Mouse (Mus musculus) neural tube, embryonic 12.5 days (tissue): Measurements from ENCODE around the gene B4galt7. TPM values are rescaled to one million over a fixed set of nuclear protein-coding genes. Genes with fewer than 3 reads are reported as not detected.
A peak's percentile ranks its signal among the peaks of the same experiment; 100 is the strongest.
"Not testable (repeated sequence)": the region's sequence is repeated elsewhere in the genome, so short reads cannot be mapped to it uniquely, and the experiment has no call there.

Source experiments
- ATAC-seq: fragments of 200-750 bp; cut with Nextera tagmentation; 2 replicates; pipeline ENCODE4 v1.8.0; 2017; ENCODE audit warnings: low read depth, mild to moderate bottlenecking, moderate TSS enrichment, moderate library complexity; ENCODE audit not compliant: low FRiP score
- H3K27ac ChIP-seq: fragments of 300-500 bp; sonication (generic); 2 replicates; pipeline ENCODE4 v1.5.1; 2016
- H3K27me3 ChIP-seq: fragments of 300-500 bp; sonication (generic); replicated peaks from 2 replicates; pipeline ENCODE4 v1.6.1; 2016; ENCODE audit warnings: mild to moderate bottlenecking
- H3K36me3 ChIP-seq: fragments of 300-500 bp; sonication (generic); 2 replicates; pipeline ENCODE4 v1.6.1; 2016; ENCODE audit warnings: mild to moderate bottlenecking
- H3K4me1 ChIP-seq: fragments of 300-500 bp; sonication (generic); 2 replicates; pipeline ENCODE4 v1.6.1; 2016
- H3K4me2 ChIP-seq: fragments of 300-500 bp; sonication (generic); replicated peaks from 2 replicates; pipeline ENCODE4 v1.6.1; 2016; ENCODE audit warnings: mild to moderate bottlenecking
- H3K4me3 ChIP-seq: fragments of 300-500 bp; sonication (generic); 2 replicates; pipeline ENCODE4 v1.5.1; 2016
- H3K9ac ChIP-seq: fragments of 300-500 bp; sonication (generic); 2 replicates; pipeline ENCODE4 v1.6.1; 2016; ENCODE audit warnings: mild to moderate bottlenecking
- H3K9me3 ChIP-seq: fragments of 300-500 bp; sonication (generic); 2 replicates; pipeline ENCODE4 v1.6.1; 2016; ENCODE audit warnings: mild to moderate bottlenecking
- WGBS: fragments of 180-500 bp; shearing (Covaris S2); methylation state at CpG from one replicate; pipeline ENCODE4 v1.1.7; 2016; 5-methylcytosine and 5-hydroxymethylcytosine counted together
- polyA plus RNA-seq: library from polyadenylated mRNA; unstranded; fragments of >200 nt; fragmentation: Nextera tagmentation; extraction: Ambion mirVana; gene quantifications from 2 replicates; pipeline ENCODE4 v1.2.1, GENCODE M21; 2016

The B4galt7 gene
- polyA plus RNA-seq, 1 experiment from 2014 or later = 42.4 TPM

DNA sequence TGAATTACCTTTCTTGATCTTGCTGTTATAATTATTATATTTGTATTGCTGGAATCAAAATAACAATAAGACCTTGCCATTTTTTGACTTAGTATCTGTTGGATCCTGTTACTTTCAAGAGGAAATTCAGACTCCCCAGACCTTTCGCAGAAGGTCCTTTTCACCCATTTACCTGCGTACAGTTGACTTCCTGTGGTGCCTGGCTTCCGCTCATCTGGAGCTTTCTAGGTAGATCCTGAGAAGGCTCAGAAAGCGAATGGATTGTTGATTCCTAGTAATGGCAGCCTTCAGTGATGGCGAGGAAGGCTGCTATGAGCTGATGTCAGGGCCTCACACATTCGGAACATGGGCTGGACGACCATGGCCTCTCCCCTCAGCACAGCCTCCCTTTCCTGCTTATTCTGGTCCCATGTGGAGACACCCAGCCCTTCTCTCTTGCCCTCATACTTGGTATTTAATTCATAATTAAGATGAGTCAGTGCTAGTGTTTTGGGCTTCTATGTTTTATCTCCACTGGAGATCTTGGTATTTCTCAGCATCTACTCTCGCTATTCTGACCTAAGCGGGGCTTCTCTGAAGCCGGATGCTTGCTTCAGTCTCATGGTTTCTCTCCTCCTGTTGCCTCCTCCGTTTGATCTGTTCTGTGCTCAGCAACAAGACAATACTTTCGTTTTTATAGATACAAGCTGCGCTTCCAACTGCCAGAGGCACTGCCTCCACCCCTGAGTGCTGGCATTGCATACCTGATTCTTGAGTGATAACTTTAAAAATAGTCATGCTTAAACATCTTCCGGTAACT lies 36.7 kb downstream of the B4galt7 start:
- peaks cover 52% of the 10 kb centered on the region for H3K36me3 ChIP-seq
- no peak for ATAC-seq

GRCm38 (mm10) chr13:55640480-55640879 lies 40.8 kb downstream of the B4galt7 start:
- not testable (repeated sequence) for H3K9ac ChIP-seq, ATAC-seq, H3K27me3 ChIP-seq

More for the DNA sequence above, 36.7 kb downstream of the B4galt7 start:
- H3K4me2 ChIP-seq = peak overlapping the region; percentile 79
- no peak overlapping the region for H3K27ac ChIP-seq
- no peak overlapping the region for H3K9ac ChIP-seq
- peaks cover 10% of the 10 kb centered on the region for H3K4me1 ChIP-seq
- H3K4me3 ChIP-seq = no peak overlapping the region
- WGBS = 93% methylated on average over 14 of the region's 14 CpGs
- H3K9me3 ChIP-seq = no peaks in the 10 kb centered on the region
- no peaks in the 10 kb centered on the region for H3K27me3 ChIP-seq

DNA sequence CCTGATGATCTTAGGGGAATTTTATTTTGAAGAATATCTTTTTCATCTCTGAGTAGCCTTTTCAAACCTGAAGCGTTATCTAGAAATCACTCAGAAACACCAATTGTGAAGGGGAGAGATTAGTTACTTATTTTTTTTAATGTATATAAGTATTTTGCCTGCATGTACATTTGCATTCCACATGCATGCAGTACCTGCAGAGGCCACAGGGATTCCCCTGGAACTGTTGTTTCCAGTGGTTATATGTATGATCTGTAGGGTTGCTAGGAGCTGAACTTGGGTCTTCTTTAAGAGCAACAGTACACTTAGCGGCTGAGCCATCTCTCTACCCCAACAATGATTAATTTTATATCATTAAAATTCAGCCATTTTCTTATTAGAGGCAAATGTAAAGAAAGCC lies 44.8 kb downstream of the B4galt7 start:
- Histone ChIP-seq H3K27me3 (no peaks in the 10 kb centered on the region), H3K36me3 (peaks cover 63% of the 10 kb centered on the region), H3K4me2 (no peak overlapping the region), H3K4me3 (no peak overlapping the region), H3K27ac (no peak overlapping the region), H3K4me1 (no peaks in the 10 kb centered on the region), H3K9ac (no peak overlapping the region), H3K9me3 (no peaks in the 10 kb centered on the region)
- 87% methylated on average over 2 of the region's 2 CpGs for WGBS
- ATAC-seq = no peak

More at GRCm38 (mm10) chr13:55640480-55640879, 40.8 kb downstream of the B4galt7 start:
- not testable (repeated sequence) for H3K27ac ChIP-seq, H3K9me3 ChIP-seq, H3K4me1 ChIP-seq, H3K4me3 ChIP-seq, H3K4me2 ChIP-seq
- WGBS = 64% methylated on average over 8 of the region's 8 CpGs
- peaks cover 41% of the 10 kb centered on the region for H3K36me3 ChIP-seq

GRCm38 (mm10) chr13:55650098-55650497 lies 50.4 kb downstream of the B4galt7 start:
- H3K27me3 ChIP-seq = no peaks in the 10 kb centered on the region
- H3K36me3 ChIP-seq = peaks cover 97% of the 10 kb centered on the region
- no peak overlapping the region for H3K9ac ChIP-seq
- no peak overlapping the region for H3K27ac ChIP-seq
- ATAC-seq = no peak
- H3K9me3 ChIP-seq = no peaks in the 10 kb centered on the region
- 91% methylated on average over 12 of the region's 12 CpGs for WGBS
- no peak overlapping the region for H3K4me2 ChIP-seq
- H3K4me1 ChIP-seq = no peaks in the 10 kb centered on the region
- no peak overlapping the region for H3K4me3 ChIP-seq

DNA sequence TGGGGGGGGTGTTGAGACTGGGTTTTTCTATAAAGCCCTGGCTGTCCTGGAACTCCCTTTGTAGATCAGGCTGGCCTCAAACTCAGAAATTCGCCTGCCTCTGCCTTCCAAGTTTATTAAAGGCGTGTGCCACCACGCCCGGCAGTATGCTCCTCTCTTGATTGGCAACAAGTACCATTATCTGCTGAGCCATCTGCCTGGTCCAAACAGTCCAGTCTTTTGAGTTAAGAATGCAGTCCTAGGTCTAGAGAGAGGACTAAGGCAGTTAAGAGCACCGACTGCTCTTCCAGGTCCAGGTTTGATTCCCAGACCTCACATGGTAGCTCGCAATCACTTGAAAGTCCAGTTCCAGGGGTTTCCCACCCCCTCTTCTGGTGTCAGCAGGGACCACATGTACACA lies 51.3 kb downstream of the B4galt7 start:
- Histone ChIP-seq H3K4me3 (no peak overlapping the region), H3K4me2 (no peak overlapping the region), H3K4me1 (no peaks in the 10 kb centered on the region), H3K27ac (no peak overlapping the region), H3K36me3 (peaks cover 97% of the 10 kb centered on the region), H3K9me3 (no peaks in the 10 kb centered on the region), H3K27me3 (no peaks in the 10 kb centered on the region), H3K9ac (no peak overlapping the region)
- 94% methylated on average over 6 of the region's 6 CpGs for WGBS
- no peak for ATAC-seq

Other genes with a start within 250 kb of the B4galt7 start
- gene Lman2, start 237.1 kb upstream of the B4galt7 start, polyA plus RNA-seq = 82.0 and 86.1 TPM in 2 replicates
- gene Rgs14, start 230.2 kb upstream of the B4galt7 start, polyA plus RNA-seq = 0.52 and 1.0 TPM in 2 replicates
- gene Slc34a1, start 201.7 kb upstream of the B4galt7 start, polyA plus RNA-seq = 0.22 TPM in 2 replicates
- not detected in 2 replicates for gene Pfn3, start 184.7 kb upstream of the B4galt7 start, polyA plus RNA-seq
- gene F12, start 173.1 kb upstream of the B4galt7 start, polyA plus RNA-seq = 0.17 TPM in 1 of 2 replicates, not detected in the other
- gene Grk6, start 154.8 kb upstream of the B4galt7 start, polyA plus RNA-seq = 51.8 and 52.4 TPM in 2 replicates
- gene Prr7, start 135.6 kb upstream of the B4galt7 start, polyA plus RNA-seq = 1.8 TPM in 2 replicates
- gene Dbn1, start 111.8 kb upstream of the B4galt7 start, polyA plus RNA-seq = 575 and 596 TPM in 2 replicates
- gene Pdlim7, start 86.2 kb upstream of the B4galt7 start, polyA plus RNA-seq = 158 and 166 TPM in 2 replicates
- gene Dok3, start 70.6 kb upstream of the B4galt7 start, polyA plus RNA-seq = 3.7 and 4.3 TPM in 2 replicates
- 64.1 and 64.4 TPM in 2 replicates for gene Ddx41, start 63.2 kb upstream of the B4galt7 start, polyA plus RNA-seq
- 66.9 and 70.7 TPM in 2 replicates for gene Fam193b, start 28.8 kb upstream of the B4galt7 start, polyA plus RNA-seq
- gene Tmed9, start 26.2 kb upstream of the B4galt7 start, polyA plus RNA-seq = 109 and 111 TPM in 2 replicates
- gene Caml, start 23.1 kb downstream of the B4galt7 start, polyA plus RNA-seq = 78.8 and 80.7 TPM in 2 replicates
- 38.2 and 43.5 TPM in 2 replicates for gene Ddx46, start 35.1 kb downstream of the B4galt7 start, polyA plus RNA-seq
- 74.6 and 78.9 TPM in 2 replicates for gene B230219D22Rik, start 93.2 kb downstream of the B4galt7 start, polyA plus RNA-seq
- gene Txndc15, start 114.8 kb downstream of the B4galt7 start, polyA plus RNA-seq = 112 and 121 TPM in 2 replicates
- 27.9 and 31.5 TPM in 2 replicates for gene Pcbd2, start 127.5 kb downstream of the B4galt7 start, polyA plus RNA-seq
- not detected in 2 replicates for gene Catsper3, start 184.7 kb downstream of the B4galt7 start, polyA plus RNA-seq
- 0.49 and 2.0 TPM in 2 replicates for gene Pitx1, start 236.3 kb downstream of the B4galt7 start, polyA plus RNA-seq